Mouse (Mus musculus) liver, embryonic 16.5 days (tissue): ENCODE results near the gene Zfp706. TPM values are rescaled to one million over a fixed set of nuclear protein-coding genes. Genes with fewer than 3 reads are reported as not detected.

Experiments
- ATAC-seq: fragments of 200-750 bp; cut with Nextera tagmentation; 2 replicates; pipeline ENCODE4 v1.8.0; 2017; ENCODE audit warnings: low read depth, mild to moderate bottlenecking, moderate number of reproducible peaks, moderate library complexity
- H3K27ac ChIP-seq: fragments of 300-500 bp; sonication (generic); 2 replicates; pipeline ENCODE4 v1.5.1; 2014; ENCODE audit warnings: mild to moderate bottlenecking, low read length
- H3K27me3 ChIP-seq: fragments of 300-500 bp; sonication (generic); 2 replicates; pipeline ENCODE4 v1.6.1; 2014; ENCODE audit warnings: low read depth, low read length, mixed read lengths; ENCODE audit not compliant: control insufficient read depth, insufficient read depth
- H3K36me3 ChIP-seq: fragments of 300-500 bp; sonication (generic); 2 replicates; pipeline ENCODE4 v1.6.1; 2014; ENCODE audit warnings: mild to moderate bottlenecking; ENCODE audit not compliant: control insufficient read depth, insufficient read depth
- H3K4me1 ChIP-seq: fragments of 300-500 bp; sonication (generic); 2 replicates; pipeline ENCODE4 v1.6.1; 2014; ENCODE audit warnings: low read depth, low read length, mixed read lengths; ENCODE audit not compliant: control insufficient read depth
- H3K4me2 ChIP-seq: fragments of 300-500 bp; sonication (generic); 2 replicates; pipeline ENCODE4 v1.6.1; 2014; ENCODE audit warnings: low read depth, low read length, mixed read lengths
- H3K4me3 ChIP-seq: fragments of 300-500 bp; sonication (generic); 2 replicates; pipeline ENCODE4 v1.5.1; 2014; ENCODE audit warnings: low read depth, mild to moderate bottlenecking, low read length
- H3K9ac ChIP-seq: fragments of 300-500 bp; sonication (generic); 2 replicates; pipeline ENCODE4 v1.6.1; 2014; ENCODE audit warnings: low read depth, low read length
- H3K9me3 ChIP-seq: fragments of 300-500 bp; sonication (generic); replicated peaks from 2 replicates; pipeline ENCODE4 v1.6.1; 2016; ENCODE audit warnings: low read length; ENCODE audit not compliant: control insufficient read depth
- WGBS: fragments of 180-500 bp; shearing (Covaris S2); extraction: QIAGEN DNeasy Blood & Tissue Kit; methylation state at CpG from one replicate; pipeline ENCODE4 v1.1.7; 2014; ENCODE audit not compliant: insufficient replicate concordance; 5-methylcytosine and 5-hydroxymethylcytosine counted together
- polyA plus RNA-seq: library from polyadenylated mRNA; unstranded; fragments of >200 nt; fragmentation: Nextera tagmentation; extraction: Ambion mirVana; gene quantifications from 2 replicates; pipeline ENCODE4 v1.2.1, GENCODE M21; 2015

The Zfp706 gene
- polyA plus RNA-seq, 1 experiment from 2014 or later = 151 TPM

DNA sequence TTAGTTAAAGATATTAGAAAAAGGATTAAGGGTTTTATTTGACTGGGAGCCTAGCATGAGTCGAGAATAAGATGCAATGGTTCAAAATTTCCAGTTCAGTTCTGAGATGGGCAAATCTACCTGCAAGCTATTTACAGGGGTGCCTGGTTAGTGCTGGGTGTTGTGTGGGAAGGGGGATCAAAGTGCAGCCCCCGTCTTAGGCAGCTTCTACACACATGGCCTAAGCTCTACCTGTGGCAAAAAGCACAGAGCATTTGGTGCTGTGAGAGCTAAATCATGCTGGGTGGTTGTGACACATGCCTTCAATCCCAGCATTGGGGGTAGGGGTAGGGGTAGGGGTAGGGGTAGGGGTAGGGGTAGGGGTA lies 32.3 kb downstream of the Zfp706 start:
- Histone ChIP-seq H3K4me1 (peaks cover 16% of the 10 kb centered on the region), H3K27me3 (no peaks in the 10 kb centered on the region), H3K9ac (no peak overlapping the region), H3K4me2 (no peak overlapping the region; the same call in 1 of the 2 replicates), H3K27ac (no peak overlapping the region), H3K9me3 (no peaks in the 10 kb centered on the region), H3K36me3 (no peaks in the 10 kb centered on the region), H3K4me3 (no peak overlapping the region)
- 54% methylated on average over 2 of the region's 2 CpGs for WGBS
- ATAC-seq = peak; percentile 52; the same call in 1 of the 2 replicates

DNA sequence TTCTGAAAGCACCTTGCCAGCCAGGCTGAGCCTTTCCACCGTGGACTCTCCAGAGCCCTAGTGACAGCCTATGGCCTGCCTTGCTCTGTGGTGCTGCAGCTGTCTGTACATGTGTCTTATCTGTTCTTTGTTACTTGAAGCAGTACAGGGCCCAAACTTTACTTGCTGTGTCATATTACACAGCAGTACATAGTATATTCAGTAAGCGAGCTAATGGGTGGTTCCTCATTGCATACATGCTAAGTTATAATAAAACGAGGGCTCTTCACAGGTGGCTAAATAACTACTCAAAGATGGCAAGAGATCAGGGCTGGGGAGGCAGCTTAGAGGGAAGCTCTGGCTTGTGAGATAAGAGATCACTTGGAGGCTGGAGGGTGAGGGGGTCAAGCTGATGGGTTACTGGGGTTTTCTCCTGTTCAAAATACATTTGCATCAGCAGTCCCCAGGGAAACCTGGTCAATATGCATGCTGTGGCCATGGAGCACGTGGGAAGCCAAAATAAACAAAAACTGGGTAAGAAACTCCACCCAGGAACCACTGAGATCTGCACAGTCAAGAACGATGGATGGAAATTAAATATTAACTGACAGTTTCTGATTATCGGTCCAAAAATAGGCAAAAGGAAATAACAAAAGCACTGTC lies 32.8 kb downstream of the Zfp706 start:
- Histone ChIP-seq H3K4me2 (no peak overlapping the region; the same call in 1 of the 2 replicates), H3K36me3 (no peaks in the 10 kb centered on the region), H3K9ac (no peak overlapping the region), H3K27me3 (no peaks in the 10 kb centered on the region), H3K27ac (no peak overlapping the region), H3K4me1 (peaks cover 12% of the 10 kb centered on the region), H3K9me3 (no peaks in the 10 kb centered on the region), H3K4me3 (no peak overlapping the region)
- peak; percentile 74 for ATAC-seq
- 14% methylated on average over 6 of the region's 6 CpGs for WGBS

- WGBS = 35% methylated on average over 7 of the region's 7 CpGs
Observed at GRCm38 (mm10) chr15:36973714-36974113, 33.9 kb downstream of the Zfp706 start.

GRCm38 (mm10) chr15:36973290-36973689 lies 34.3 kb downstream of the Zfp706 start:
- Histone ChIP-seq H3K4me2 (no peak overlapping the region), H3K4me1 (peaks cover 12% of the 10 kb centered on the region), H3K27me3 (no peaks in the 10 kb centered on the region), H3K4me3 (no peak overlapping the region), H3K36me3 (no peaks in the 10 kb centered on the region), H3K9ac (no peak overlapping the region), H3K9me3 (no peaks in the 10 kb centered on the region), H3K27ac (no peak overlapping the region)
- WGBS = 44% methylated on average over 6 of the region's 6 CpGs
- ATAC-seq = no peak

More at GRCm38 (mm10) chr15:36973714-36974113, 33.9 kb downstream of the Zfp706 start:
- Histone ChIP-seq H3K4me2 (no peak overlapping the region), H3K36me3 (no peaks in the 10 kb centered on the region), H3K27ac (no peak overlapping the region), H3K27me3 (no peaks in the 10 kb centered on the region), H3K9me3 (no peaks in the 10 kb centered on the region), H3K4me3 (no peak overlapping the region), H3K4me1 (peaks cover 12% of the 10 kb centered on the region), H3K9ac (no peak overlapping the region)
- no peak for ATAC-seq

DNA sequence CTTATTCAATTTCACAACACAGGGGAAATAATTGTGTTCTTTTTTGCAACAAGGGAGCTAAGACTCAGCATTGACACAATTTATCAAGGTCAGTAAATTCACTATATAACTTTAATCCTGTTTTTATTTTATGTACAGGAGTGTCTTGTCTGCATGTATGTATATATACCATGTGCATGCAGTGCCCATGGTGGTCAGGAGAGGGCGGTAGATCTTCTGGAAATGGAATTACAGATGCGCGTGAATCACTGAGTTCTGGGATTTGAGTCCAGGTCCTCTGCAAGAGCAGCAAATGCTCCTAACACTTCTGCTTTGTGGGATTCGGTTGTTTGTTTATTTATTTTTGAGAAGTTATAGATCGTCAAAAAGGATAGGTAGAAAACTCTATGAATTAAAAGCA lies 37.8 kb downstream of the Zfp706 start:
- Histone ChIP-seq H3K4me2 (no peak overlapping the region), H3K4me3 (no peak overlapping the region), H3K9ac (no peak overlapping the region), H3K27ac (no peak overlapping the region), H3K9me3 (no peaks in the 10 kb centered on the region), H3K4me1 (peaks cover 11% of the 10 kb centered on the region), H3K36me3 (no peaks in the 10 kb centered on the region), H3K27me3 (peaks cover 2% of the 10 kb centered on the region; the same call in 1 of the 2 replicates)
- WGBS = 75% methylated on average over 5 of the region's 5 CpGs
- no peak for ATAC-seq

GRCm38 (mm10) chr15:36968295-36968694 lies 39.3 kb downstream of the Zfp706 start:
- Histone ChIP-seq H3K27ac (no peak overlapping the region), H3K4me1 (no peaks in the 10 kb centered on the region), H3K4me3 (no peak overlapping the region), H3K27me3 (peaks cover 2% of the 10 kb centered on the region; the same call in 1 of the 2 replicates), H3K36me3 (no peaks in the 10 kb centered on the region), H3K9me3 (no peaks in the 10 kb centered on the region), H3K9ac (no peak overlapping the region), H3K4me2 (no peak overlapping the region)
- ATAC-seq = no peak
- WGBS = 42% methylated on average over 1 of the region's 1 CpGs

GRCm38 (mm10) chr15:36967381-36968211 lies 40.0 kb downstream of the Zfp706 start:
- H3K27ac ChIP-seq = no peak overlapping the region
- no peak overlapping the region for H3K4me2 ChIP-seq
- no peak overlapping the region for H3K9ac ChIP-seq
- 32% methylated on average over 24 of the region's 24 CpGs for WGBS
- no peak overlapping the region for H3K4me3 ChIP-seq
- no peaks in the 10 kb centered on the region for H3K36me3 ChIP-seq
- H3K4me1 ChIP-seq = no peaks in the 10 kb centered on the region
- no peak for ATAC-seq
- H3K27me3 ChIP-seq = peaks cover 2% of the 10 kb centered on the region; the same call in 1 of the 2 replicates
- H3K9me3 ChIP-seq = no peaks in the 10 kb centered on the region

DNA sequence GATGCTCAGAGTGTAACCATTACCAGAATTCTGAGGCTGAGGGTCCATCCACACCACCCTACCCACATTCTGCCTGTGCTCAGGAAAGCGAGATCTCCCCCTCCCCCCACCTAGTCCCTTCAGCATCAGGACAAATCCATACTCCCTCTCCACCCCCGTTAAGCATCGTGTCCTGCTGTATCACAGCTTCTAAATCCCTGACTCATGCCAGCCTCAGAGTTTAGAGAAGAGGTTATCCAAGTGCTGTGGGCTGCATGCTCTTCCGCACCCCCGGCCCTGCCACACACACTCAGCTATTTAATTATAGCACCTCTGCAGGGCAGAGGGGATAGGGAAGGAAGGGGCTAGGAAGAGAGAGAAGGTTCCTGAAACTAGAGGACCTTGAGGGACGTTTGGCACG lies 40.6 kb downstream of the Zfp706 start:
- Histone ChIP-seq H3K36me3 (no peaks in the 10 kb centered on the region), H3K27me3 (peaks cover 2% of the 10 kb centered on the region; the same call in 1 of the 2 replicates), H3K4me2 (no peak overlapping the region), H3K4me1 (no peaks in the 10 kb centered on the region), H3K9ac (no peak overlapping the region), H3K27ac (no peak overlapping the region), H3K9me3 (no peaks in the 10 kb centered on the region), H3K4me3 (no peak overlapping the region)
- no peak for ATAC-seq
- WGBS = 18% methylated on average over 7 of the region's 7 CpGs

- no peaks in the 10 kb centered on the region for H3K4me1 ChIP-seq
- no peak overlapping the region for H3K4me3 ChIP-seq
- no peaks in the 10 kb centered on the region for H3K36me3 ChIP-seq
- no peak overlapping the region for H3K9ac ChIP-seq
- WGBS = 45% methylated on average over 2 of the region's 2 CpGs
- ATAC-seq = no peak
- no peaks in the 10 kb centered on the region for H3K9me3 ChIP-seq
- H3K27ac ChIP-seq = no peak overlapping the region
- H3K4me2 ChIP-seq = no peak overlapping the region
- peaks cover 2% of the 10 kb centered on the region; the same call in 1 of the 2 replicates for H3K27me3 ChIP-seq
Observed at GRCm38 (mm10) chr15:36966466-36966865, 41.1 kb downstream of the Zfp706 start.
